Mouse (Mus musculus): ENCODE data around the gene Hspe1.
"Not testable (repeated sequence)": the region's sequence is repeated elsewhere in the genome, so short reads cannot be mapped to it uniquely, and the experiment has no call there.

The Hspe1 gene

GRCm38 (mm10) chr1:55087932-55088610 is at the start of gene Hspe1, which contains the start of gene Hspd1:
TSS of gene Hspe1 (plus strand) at chr1:55088132.
TSS of gene Hspd1 (minus strand) at chr1:55088243.
- peak; percentile 99 for DNase-seq (ENCODE audit: low spot score in 2 of 2)

GRCm38 (mm10) chr1:55039944-55040343 is 48.0 kb upstream of the Hspe1 start:
- DNase-seq (ENCODE audit: low spot score in 2 of 2): no peak

DNA sequence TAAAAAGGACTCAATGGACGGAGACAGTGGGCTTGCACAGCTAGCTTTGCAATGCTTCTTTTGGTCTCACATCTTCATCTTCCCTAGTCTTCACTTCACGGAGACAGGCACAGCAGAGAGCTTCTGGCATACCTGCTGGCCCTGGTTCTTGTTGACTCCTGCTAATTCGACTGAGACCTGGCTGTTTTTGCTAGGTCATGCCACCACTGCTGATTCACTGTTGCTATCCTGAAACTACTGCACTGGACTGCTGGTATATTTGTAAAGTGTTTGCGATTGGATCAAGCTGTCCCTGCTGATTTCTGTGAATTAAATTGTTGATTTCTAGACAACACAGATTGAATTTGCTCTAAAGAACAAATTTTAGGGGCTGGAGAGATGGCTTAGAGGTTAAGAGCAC is 46.2 kb upstream of the Hspe1 start:
- no peak for DNase-seq (ENCODE audit: low spot score in 2 of 2)

- peak in 1 of 2 experiments; percentile 29 for DNase-seq (ENCODE audit: low spot score in 2 of 2)
These were observed 45.7 kb upstream of the Hspe1 start for GRCm38 (mm10) chr1:55042246-55042645.

- no peak for DNase-seq (ENCODE audit: low spot score in 2 of 2)
These were observed 44.8 kb upstream of the Hspe1 start for GRCm38 (mm10) chr1:55043164-55043563.

GRCm38 (mm10) chr1:55048841-55049587 is 38.9 kb upstream of the Hspe1 start:
- no peak for DNase-seq (ENCODE audit: low spot score in 2 of 2)

- DNase-seq (ENCODE audit: low spot score in 2 of 2): no peak
These were observed 36.3 kb upstream of the Hspe1 start for GRCm38 (mm10) chr1:55051671-55052070.

DNA sequence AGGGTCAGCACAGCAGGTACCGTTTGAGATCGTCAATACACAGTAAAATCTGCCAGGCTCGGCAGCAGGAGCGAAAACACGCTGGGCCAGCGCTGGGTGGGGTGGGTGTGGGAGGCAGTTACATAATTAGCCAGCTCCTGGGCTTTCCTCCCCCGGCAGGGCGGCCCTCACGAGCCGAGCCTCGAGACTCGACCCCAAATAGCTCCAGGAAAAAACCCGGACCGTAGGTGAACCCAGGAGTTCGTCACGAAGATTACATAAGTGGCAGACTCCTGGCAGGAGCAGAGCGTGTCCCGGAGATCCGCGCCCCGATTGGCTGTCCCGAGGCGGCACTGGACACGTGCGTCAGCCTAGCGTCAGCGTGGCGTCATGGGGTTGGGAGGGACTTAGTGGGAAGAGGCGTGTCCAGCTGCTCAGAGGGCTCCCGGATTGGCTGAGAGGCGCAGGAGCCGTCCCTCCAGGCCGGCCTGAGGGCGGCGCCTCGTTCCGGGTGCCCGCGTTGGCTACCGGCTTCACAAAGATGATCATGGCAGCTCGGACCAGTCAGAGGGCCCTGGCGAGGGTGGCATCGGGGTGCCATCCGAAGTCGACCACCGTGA is 35.5 kb upstream of the Hspe1 start, which contains the start of gene Coq10b:
Gene Coq10b, plus strand, starts transcription at position 416 of the 599 bp plus-strand sequence.
- DNase-seq (ENCODE audit: low spot score in 2 of 2): peak; percentile 99 to 100

DNA sequence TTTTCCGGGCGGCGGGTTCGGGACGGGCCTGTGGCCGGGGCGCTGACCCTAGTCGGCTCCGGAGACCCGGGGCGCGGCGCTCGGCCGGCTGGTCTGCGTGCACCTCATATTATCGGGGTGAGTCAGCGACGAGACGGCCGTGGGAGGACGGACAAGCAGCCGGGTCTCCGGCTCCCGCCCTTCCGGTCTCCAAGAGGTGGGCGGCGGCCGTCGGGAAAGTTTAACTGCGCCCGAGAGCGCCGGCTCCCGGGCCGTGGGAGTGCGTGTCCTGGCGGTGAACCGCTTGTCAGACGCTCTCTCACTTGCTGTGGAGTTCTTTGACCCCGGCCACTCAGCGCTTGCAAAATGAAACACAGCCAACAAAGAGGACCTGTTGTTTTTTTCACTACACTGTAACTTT is 34.9 kb upstream of the Hspe1 start:
- DNase-seq (ENCODE audit: low spot score in 2 of 2): peak; percentile 77 to 81

DNA sequence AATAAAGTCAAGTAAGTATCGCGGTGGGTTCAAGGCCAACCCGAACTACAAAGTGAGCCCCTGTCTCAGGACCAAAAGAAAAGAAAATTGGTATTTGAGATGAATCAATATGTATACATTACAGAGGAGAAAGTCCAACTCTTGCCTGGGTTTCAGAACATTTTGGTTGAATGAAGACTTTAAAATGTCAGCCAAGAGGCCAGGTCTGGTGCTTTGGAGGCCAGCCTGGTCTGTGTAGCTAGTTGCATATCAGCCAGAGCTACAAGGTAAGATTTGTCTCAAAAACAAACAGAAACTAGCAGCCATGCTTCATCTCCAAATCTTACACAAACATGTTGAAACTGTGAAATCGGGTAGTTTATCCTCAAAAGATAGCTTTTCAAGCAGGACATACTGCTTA is 34.3 kb upstream of the Hspe1 start:
- no peak for DNase-seq (ENCODE audit: low spot score in 2 of 2)

- peak in 1 of 2 experiments; percentile 21 for DNase-seq (ENCODE audit: low spot score in 2 of 2)
These were observed 32.4 kb upstream of the Hspe1 start for GRCm38 (mm10) chr1:55055322-55056115.

GRCm38 (mm10) chr1:55058383-55058782 is 29.5 kb upstream of the Hspe1 start:
- not testable (repeated sequence) for DNase-seq (ENCODE audit: low spot score in 2 of 2)

DNA sequence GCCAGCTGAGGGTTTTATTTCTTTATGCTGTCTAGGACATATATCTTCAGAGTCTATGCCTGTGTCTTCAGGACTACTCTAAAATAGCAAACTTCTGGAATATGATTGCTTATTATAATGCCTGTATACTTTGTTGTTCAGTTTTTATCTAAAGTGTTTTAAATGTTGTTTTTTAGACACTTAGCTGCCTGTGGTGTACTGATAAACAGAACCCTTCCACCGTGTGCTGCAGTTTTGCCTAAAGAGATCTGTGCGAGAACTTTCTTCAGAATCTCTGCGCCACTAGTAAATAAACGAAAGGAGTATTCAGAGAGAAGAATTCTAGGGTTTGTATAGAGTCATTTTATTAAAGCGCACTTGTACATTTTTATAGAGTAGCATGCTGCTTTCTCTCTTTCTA is 26.8 kb upstream of the Hspe1 start:
- no peak for DNase-seq (ENCODE audit: low spot score in 2 of 2)

DNA sequence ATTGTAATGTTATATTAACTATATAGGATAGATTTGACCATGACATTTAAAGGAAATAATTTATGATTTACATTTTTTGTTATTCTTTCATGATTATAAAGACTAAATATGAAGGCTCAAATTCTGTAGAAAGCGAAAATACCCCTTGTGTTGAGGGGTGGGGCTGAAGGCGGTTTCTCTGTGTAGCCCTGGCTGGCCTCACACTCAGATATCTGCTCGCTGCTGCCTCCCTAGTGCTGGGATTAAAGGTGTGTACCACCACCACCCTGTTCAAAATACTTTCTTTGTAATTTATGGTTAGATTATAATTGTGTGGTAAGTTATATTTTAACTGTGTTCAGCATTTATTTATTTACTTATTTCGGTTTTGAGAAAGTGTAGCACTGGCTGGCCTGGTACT is 26.2 kb upstream of the Hspe1 start:
- no peak for DNase-seq (ENCODE audit: low spot score in 2 of 2)

DNA sequence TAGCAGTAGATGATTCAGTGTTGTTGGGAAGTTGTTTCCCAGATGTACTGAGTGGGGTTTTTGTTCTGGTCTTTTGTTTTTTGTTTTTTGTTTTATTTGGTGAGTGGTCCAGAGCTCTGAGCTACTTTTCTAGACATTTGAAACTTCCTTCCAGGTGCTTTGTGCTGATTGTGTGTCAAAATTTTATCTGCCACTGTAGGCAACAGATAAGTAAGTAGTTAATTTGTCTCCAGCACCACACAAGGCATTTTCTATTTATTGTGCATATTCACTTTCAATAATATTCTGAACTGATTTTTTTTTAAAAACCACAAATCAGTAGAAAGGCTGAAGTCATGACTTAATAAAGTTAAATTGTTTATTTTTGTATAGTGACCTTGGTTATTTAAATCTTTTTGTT is 15.6 kb upstream of the Hspe1 start:
- DNase-seq (ENCODE audit: low spot score in 2 of 2): not testable (repeated sequence)

GRCm38 (mm10) chr1:55074757-55075156 is 13.2 kb upstream of the Hspe1 start:
- DNase-seq (ENCODE audit: low spot score in 2 of 2): no peak

GRCm38 (mm10) chr1:55075652-55076394 is 12.1 kb upstream of the Hspe1 start:
- DNase-seq (ENCODE audit: low spot score in 2 of 2): no peak

DNA sequence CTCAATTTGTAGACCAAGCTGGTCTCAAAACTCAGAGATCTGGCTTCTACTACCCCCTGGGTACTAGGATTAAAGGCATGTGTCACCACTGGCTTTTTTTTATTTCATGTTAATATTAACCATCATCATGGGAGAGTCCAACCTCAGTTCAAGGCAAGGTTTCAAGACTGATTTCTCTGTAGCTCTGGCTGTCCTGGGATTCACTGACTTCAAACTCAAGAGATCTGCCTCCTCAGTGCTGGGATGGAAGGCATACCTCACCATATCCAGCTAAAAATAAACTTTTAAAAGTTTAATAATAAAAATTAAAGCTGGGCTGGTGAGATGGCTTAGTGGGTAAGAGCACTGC is 11.6 kb upstream of the Hspe1 start:
- no peak for DNase-seq (ENCODE audit: low spot score in 2 of 2)

- no peak for DNase-seq (ENCODE audit: low spot score in 2 of 2)
These were observed 10.9 kb upstream of the Hspe1 start for GRCm38 (mm10) chr1:55076849-55077516.

GRCm38 (mm10) chr1:55079677-55080076 is 8.3 kb upstream of the Hspe1 start:
- DNase-seq (ENCODE audit: low spot score in 2 of 2): no peak

- no peak for DNase-seq (ENCODE audit: low spot score in 2 of 2)
These were observed 5.8 kb upstream of the Hspe1 start for GRCm38 (mm10) chr1:55082106-55082505.

Measured in natural killer cell, adult 2 months (primary cell).